Mouse (Mus musculus): ENCODE measurements around the gene Tectb.

DNA sequence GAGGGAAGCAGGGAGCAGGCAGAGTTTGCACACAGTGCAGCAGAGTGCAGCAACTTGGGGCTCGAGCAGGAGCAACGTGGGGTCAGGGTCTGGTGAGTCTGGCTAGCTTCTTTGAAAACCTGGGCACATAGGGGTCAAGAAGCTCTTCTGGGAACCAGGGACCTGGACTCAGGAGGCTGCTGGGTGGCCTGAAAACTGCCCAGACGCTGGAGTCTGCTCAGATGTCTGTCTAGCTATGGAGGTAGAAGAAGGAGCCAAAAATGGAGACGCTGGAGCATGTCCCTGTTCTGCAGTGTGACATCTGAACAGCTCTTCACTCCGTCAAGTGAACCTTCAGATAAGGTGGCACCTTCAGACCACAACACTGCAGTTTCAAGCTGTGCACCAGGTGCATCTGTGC is 35.8 kb upstream of the Tectb start:
- no peak for TF ChIP-seq CTCF (conservative IDR thresholded peaks at IDR 0.05; ENCODE audit: insufficient read depth, insufficient read length, low read depth, low read length)
- no peak for TF ChIP-seq POLR2A (IDR thresholded peaks at IDR 0.05; ENCODE audit: low read depth, low read length)
